Mouse (Mus musculus): ENCODE data around the gene Arhgef12.

DNA sequence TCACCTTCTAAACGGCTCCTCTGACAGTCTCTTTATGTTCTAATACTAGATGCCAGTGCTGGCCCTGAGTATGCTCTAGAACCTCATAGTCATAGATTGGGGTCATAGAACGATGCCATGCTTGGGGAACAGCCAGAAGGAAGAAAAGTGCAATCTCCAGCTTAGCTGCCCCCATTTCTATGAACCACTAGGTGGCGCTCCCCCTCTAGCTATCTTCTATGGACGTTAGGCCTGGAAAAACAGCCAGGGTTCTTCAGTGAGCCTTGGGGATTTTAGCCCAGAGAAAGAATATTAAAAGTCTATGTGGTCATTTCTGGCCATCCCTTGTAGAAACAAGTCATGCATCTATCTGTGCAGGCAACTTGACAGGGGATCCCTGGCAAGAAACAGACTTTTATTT is 34.8 kb upstream of the Arhgef12 start:
- TF ChIP-seq RAD21 (IDR thresholded peaks at IDR 0.05; ENCODE audit: low read depth, low read length) (peak; percentile 95), MAZ (IDR thresholded peaks at IDR 0.05; ENCODE audit: low read depth, low read length) (0 out of 2 replicates have a peak, but pooled peaks have one; percentile 47), CTCF (IDR thresholded peaks at IDR 0.05 in 2 of 3, conservative IDR thresholded peaks at IDR 0.05 in 1 of 3; ENCODE audit: control insufficient read depth in 1 of 3, insufficient read depth in 1 of 3, low read depth in 2 of 3, low read length in 3 of 3, poor library complexity in 1 of 3, severe bottlenecking in 1 of 3) (peak; percentile 80 to 95 (median 90)), UBTF (IDR thresholded peaks at IDR 0.05; ENCODE audit: borderline replicate concordance, insufficient read depth, low read depth, low read length) (no peak), POLR2A (IDR thresholded peaks at IDR 0.05; ENCODE audit: control insufficient read depth in 1 of 2, insufficient read depth in 1 of 2, low read depth in 1 of 2, low read length in 2 of 2, poor library complexity in 1 of 2) (no peak)

Data from MEL (cell line).